Mouse (Mus musculus) kidney, postnatal 0 days (tissue): ENCODE data around the gene Pet117. TPM values are rescaled to one million over a fixed set of nuclear protein-coding genes. Genes with fewer than 3 reads are reported as not detected.
"Not testable (repeated sequence)": the region's sequence is repeated elsewhere in the genome, so short reads cannot be mapped to it uniquely, and the experiment has no call there.

ENCODE experiments used
- ATAC-seq: fragments of 200-750 bp; cut with Nextera tagmentation; replicated peaks from 2 replicates; pipeline ENCODE4 v1.8.0; 2017; ENCODE audit warnings: low read depth, moderate number of reproducible peaks, moderate TSS enrichment, moderate library complexity; ENCODE audit not compliant: low FRiP score
- DNase-seq: peaks from one replicate; pipeline ENCODE4 v3.0.0-alpha.2; 2016; ENCODE audit warnings: low spot score
- H3K27ac ChIP-seq: fragments of 300-500 bp; sonication (generic); 2 replicates; pipeline ENCODE4 v1.5.1; 2014; ENCODE audit warnings: mild to moderate bottlenecking
- H3K27me3 ChIP-seq: fragments of 300-500 bp; sonication (generic); 2 replicates; pipeline ENCODE4 v1.6.1; 2014; ENCODE audit warnings: low read length, mixed read lengths; ENCODE audit not compliant: insufficient read depth
- H3K36me3 ChIP-seq: fragments of 300-500 bp; sonication (generic); 2 replicates; pipeline ENCODE4 v1.6.1; 2014; ENCODE audit warnings: low read length, mixed read lengths; ENCODE audit not compliant: insufficient read depth
- H3K4me1 ChIP-seq: fragments of 300-500 bp; sonication (generic); replicated peaks from 2 replicates; pipeline ENCODE4 v1.6.1; 2014; ENCODE audit warnings: antibody characterized with exemption, low read length, mixed read lengths; ENCODE audit not compliant: insufficient read depth
- H3K4me2 ChIP-seq: fragments of 300-500 bp; sonication (generic); 2 replicates; pipeline ENCODE4 v1.6.1; 2014; ENCODE audit warnings: mild to moderate bottlenecking, low read length, moderate library complexity, mixed read lengths
- H3K4me3 ChIP-seq: fragments of 300-500 bp; sonication (generic); replicated peaks from 2 replicates; pipeline ENCODE4 v1.5.1; 2014; ENCODE audit warnings: low read depth, low read length
- H3K9ac ChIP-seq: fragments of 300-500 bp; sonication (generic); 2 replicates; pipeline ENCODE4 v1.6.1; 2014; ENCODE audit warnings: low read depth, low read length
- H3K9me3 ChIP-seq: fragments of 300-500 bp; sonication (generic); replicated peaks from 2 replicates; pipeline ENCODE4 v1.6.1; 2016; ENCODE audit warnings: low read length, inconsistent platforms, mixed read lengths
- CTCF ChIP-seq: IDR thresholded peaks from 2 replicates; pipeline ENCODE4 v1.5.1; 2016; ENCODE audit warnings: antibody characterized with exemption, low read depth, mild to moderate bottlenecking, moderate library complexity
- WGBS: fragments of 180-500 bp; shearing (Covaris S2); extraction: QIAGEN DNeasy Blood & Tissue Kit; methylation state at CpG from one replicate; pipeline ENCODE4 v1.1.7; 2014; 5-methylcytosine and 5-hydroxymethylcytosine counted together
- polyA plus RNA-seq: library from polyadenylated mRNA; unstranded; fragments of >200 nt; fragmentation: Nextera tagmentation; extraction: Ambion mirVana; gene quantifications from 2 replicates; pipeline ENCODE4 v1.2.1, GENCODE M21; 2015

Pet117 gene
- polyA plus RNA-seq, 1 experiment from 2014 or later, result 3.2 TPM

DNA sequence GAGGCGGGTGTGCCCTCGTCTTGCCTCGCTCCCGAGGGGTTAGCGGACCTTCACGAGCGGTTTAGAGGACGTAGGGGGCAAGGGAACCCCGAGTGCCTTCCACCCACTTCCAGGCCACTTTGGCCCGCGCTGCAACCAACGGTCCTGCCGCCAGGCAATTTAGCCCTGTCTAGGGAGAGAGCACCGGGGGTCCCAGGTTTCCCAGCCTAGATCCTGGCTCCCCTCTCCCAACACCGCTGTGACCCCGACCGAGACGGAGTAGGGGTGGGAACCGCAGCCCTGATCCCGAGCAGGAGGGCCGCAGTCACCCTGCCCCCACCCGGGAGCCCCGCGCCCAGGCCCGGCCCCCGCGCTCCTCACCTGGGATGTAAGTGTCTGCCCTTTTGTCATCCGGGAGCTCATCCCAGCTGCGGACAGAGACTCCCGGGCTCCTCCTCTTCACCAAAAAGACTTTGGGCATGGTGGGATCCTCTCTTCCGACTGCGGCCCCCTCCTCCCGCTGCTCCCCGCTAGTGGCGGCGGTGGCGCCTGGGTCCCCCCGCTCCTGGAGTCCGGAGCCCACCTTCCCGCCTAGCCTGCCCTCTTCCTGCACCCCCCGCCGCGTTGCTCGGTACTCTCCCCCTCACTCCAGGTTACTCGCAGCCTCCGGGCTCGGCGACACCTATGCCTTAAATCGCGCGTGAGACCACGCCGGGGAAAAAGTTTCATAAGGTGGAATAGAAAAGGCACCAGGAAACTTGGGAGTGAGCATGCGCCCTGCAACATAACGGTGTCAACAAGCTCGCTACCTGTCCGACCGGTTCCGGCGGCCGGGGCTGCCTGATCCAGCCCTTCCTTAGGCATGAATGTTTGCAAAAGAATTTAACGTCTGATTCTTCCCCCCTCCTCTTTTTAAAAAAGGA, 37.1 kb upstream of the Pet117 start, which contains the start of gene Ovol2:
TSS of gene Ovol2 (minus strand) at position 746 of the 902 bp plus-strand sequence.
- no peak within 1 kb of the TSS for H3K27ac ChIP-seq
- WGBS, result 1% methylated on average over 61 of the region's 62 CpGs
- ATAC-seq, result peak; percentile 61
- no peak for TF ChIP-seq CTCF
- H3K4me2 ChIP-seq, result peak within 1 kb of the TSS; percentile 99
- H3K27me3 ChIP-seq, result peaks cover 35% of the 10 kb centered on the region
- peak within 1 kb of the TSS; percentile 57 for H3K4me3 ChIP-seq
- peaks cover 22% of the 10 kb centered on the region; the same call in 1 of the 2 replicates for H3K4me1 ChIP-seq
- H3K9ac ChIP-seq, result peak within 1 kb of the TSS; percentile 46
- H3K9me3 ChIP-seq, result no peaks in the 10 kb centered on the region
- DNase-seq, result peak; percentile 26
- H3K36me3 ChIP-seq, result no peaks in the 10 kb centered on the region

DNA sequence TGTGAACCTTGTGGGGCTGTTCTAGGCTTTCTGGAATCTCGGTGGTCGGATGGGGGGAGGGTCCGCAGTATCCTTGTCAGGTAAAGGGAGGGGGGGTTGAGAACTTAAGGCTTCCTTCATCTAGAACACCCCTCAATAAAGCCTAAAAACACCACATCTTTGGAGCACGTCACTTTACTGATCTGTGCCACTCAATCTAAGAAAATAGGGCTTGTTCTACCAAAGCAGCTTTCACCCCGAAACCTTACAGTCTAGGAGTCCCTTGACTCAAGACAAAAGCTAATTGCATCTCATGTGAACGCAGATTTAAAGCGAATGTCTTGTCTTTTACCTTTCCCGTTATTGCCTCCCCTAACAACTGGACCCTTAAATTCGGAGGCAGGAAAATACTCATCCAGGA, 36.3 kb upstream of the Pet117 start:
- Histone ChIP-seq H3K36me3 (no peaks in the 10 kb centered on the region), H3K4me3 (peak overlapping the region; percentile 57), H3K9ac (no peak overlapping the region), H3K27ac (no peak overlapping the region), H3K27me3 (peaks cover 35% of the 10 kb centered on the region), H3K9me3 (no peaks in the 10 kb centered on the region), H3K4me2 (peak overlapping the region; percentile 99), H3K4me1 (peaks cover 22% of the 10 kb centered on the region; the same call in 1 of the 2 replicates)
- no peak for TF ChIP-seq CTCF
- WGBS, result 7% methylated on average over 9 of the region's 9 CpGs
- ATAC-seq, result no peak
- DNase-seq, result no peak

DNA sequence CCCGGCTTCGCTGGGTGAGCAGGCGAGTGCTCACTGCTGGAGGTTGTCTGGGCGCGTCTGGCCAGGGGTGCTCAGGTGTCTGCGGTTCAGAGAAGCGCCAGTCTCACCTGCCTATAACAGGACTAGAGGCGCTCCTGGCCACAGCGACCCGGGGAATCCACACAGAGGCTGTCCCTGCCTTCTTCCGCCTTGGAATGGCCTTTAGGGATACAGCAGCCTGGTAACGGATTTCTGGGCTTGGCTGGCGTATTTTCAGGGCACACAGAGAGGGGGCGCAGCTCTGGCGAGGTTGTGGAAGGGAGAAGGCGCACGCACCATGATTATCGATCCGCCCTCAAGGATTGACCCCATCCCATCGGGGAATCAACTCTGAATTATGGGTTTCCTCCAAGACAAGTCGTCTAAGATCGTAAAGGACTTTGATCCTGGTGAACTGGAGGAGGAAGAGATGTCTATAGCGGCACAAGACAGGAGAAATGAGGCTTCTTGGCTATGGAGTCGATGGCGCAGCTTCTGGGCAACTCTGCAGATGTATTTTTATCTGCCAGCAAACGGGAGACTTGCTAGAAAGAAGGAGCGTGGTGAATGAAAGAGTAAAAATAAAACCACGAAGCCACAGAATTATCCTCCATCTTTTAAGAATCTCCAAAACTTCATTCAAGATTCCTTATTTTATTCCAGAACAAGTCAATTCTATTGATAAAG, 35.5 kb upstream of the Pet117 start:
- DNase-seq (no peak), ATAC-seq (no peak)
- peak; percentile 41; the same call in 1 of the 2 replicates for TF ChIP-seq CTCF
- Histone ChIP-seq H3K9me3 (no peaks in the 10 kb centered on the region), H3K27me3 (peaks cover 35% of the 10 kb centered on the region), H3K27ac (no peak overlapping the region), H3K4me1 (peaks cover 22% of the 10 kb centered on the region; the same call in 1 of the 2 replicates), H3K36me3 (no peaks in the 10 kb centered on the region), H3K4me3 (peak overlapping the region; percentile 57), H3K4me2 (peak overlapping the region; percentile 99), H3K9ac (no peak overlapping the region)
- WGBS, result 8% methylated on average over 28 of the region's 28 CpGs

DNA sequence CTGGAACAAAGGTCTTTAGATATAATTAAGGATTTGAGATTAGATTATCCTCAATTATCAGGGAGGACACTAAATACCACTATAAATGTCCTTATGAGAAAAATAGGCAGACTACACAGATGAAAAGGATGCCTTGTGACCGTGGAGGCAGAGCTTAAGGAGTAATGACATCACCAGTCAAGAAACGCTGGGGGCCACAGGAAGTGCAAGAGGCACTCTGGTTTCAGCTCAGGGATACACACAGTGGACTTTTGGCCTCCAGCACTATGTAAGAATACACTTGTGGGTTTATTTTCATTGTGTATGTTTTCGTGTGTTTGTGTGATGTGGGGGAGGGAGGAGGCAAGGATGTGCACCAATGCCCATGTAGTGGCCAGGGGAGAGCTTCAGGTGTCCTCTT, 31.6 kb upstream of the Pet117 start:
- H3K36me3 ChIP-seq, result no peaks in the 10 kb centered on the region
- peaks cover 11% of the 10 kb centered on the region for H3K27me3 ChIP-seq
- H3K9me3 ChIP-seq, result no peaks in the 10 kb centered on the region
- no peak overlapping the region for H3K9ac ChIP-seq
- TF ChIP-seq CTCF, result no peak
- peaks cover 1% of the 10 kb centered on the region; the same call in 1 of the 2 replicates for H3K4me1 ChIP-seq
- ATAC-seq (no peak), DNase-seq (no peak)
- H3K4me3 ChIP-seq, result no peak overlapping the region
- H3K4me2 ChIP-seq, result no peak overlapping the region
- H3K27ac ChIP-seq, result no peak overlapping the region
- WGBS, result 55% methylated on average over 3 of the region's 3 CpGs

DNA sequence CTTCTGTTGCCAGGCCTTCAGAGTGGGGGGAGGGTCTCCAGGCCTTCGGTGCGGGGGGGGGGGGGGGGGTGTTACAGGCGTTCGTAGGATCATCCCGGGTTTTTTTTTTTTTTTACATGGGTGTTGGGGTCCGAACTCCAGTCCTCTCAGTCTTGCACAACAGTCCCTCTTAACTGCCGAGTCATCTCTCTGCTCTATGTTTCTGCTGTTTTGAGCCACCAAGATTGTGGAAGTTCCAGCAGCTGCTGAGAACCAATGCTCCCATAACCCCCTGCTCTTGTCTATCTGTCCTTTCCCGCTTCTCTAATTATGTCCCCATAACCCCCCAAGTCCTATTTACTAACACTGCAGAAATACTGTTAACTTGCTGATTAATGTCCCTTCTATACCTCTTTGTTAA, 31.1 kb upstream of the Pet117 start:
- WGBS, result 79% methylated on average over 7 of the region's 8 CpGs
- Histone ChIP-seq H3K36me3 (no peaks in the 10 kb centered on the region), H3K9me3 (no peaks in the 10 kb centered on the region), H3K27me3 (peaks cover 10% of the 10 kb centered on the region), H3K4me1 (no peaks in the 10 kb centered on the region; the same call in 1 of the 2 replicates), H3K4me2 (no peak overlapping the region), H3K4me3 (no peak overlapping the region), H3K27ac (no peak overlapping the region), H3K9ac (no peak overlapping the region)
- ATAC-seq (no peak), DNase-seq (no peak)
- TF ChIP-seq CTCF, result no peak

DNA sequence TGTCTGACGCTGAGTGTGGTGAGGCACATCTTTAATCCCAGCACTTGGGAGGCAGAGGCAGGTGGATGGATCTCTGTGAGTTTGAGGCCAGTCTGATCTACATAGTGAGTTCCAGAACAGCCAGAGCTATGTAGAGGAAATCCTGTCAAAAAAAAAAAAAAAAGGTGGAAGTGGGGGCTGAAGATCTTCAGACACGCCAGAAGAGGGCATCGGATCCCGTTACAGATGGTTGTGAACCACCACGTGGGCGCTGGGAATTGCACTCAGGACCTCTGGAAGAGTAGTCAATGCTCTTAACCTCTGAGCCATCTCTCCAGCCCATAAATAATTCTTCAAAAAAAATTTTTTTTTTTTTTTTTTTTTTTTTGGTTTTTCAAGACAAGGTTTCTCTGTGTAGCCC, 30.6 kb upstream of the Pet117 start:
- not testable (repeated sequence) for H3K4me2 ChIP-seq, H3K4me3 ChIP-seq, H3K9me3 ChIP-seq, H3K27ac ChIP-seq, H3K4me1 ChIP-seq, H3K27me3 ChIP-seq, H3K36me3 ChIP-seq, ATAC-seq, H3K9ac ChIP-seq, DNase-seq
- 76% methylated on average over 6 of the region's 6 CpGs for WGBS
